In genomic region chr17:27151411-27151810, GRCm38 (mm10) we compare ENCODE assay signal across 8 mouse cellular contexts. TPM values are rescaled to one million over a fixed set of nuclear protein-coding genes. Genes with fewer than 3 reads are reported as not detected.
DNase-seq lines count a peak whose midpoint lies in the region; TF ChIP-seq lines count a peak whose summit lies in the region.
"Had no signal": no experiment of that assay in that cellular context is flagged by ENCODE, and none has a peak within 500 bp of the region (broad histone marks: within the 10 kb centered on the region; RNA-seq: fewer than 3 reads in every experiment).

No protein-coding gene starts in this region.

- no peak overlapping the region for H3K4me3 ChIP-seq in layer of hippocampus, adult 2 months
- H3K4me3 ChIP-seq in spleen, adult 2 months (ENCODE audit: extremely low read depth, insufficient read depth, insufficient read length): no peak overlapping the region
- no peak overlapping the region for H3K4me3 ChIP-seq in midbrain, embryonic 10.5 days
- H3K4me3 ChIP-seq: stomach, embryonic 15.5 days had no signal

- H3K36me3 ChIP-seq in spleen, adult 2 months (ENCODE audit: control insufficient read depth, insufficient read depth, low read length): no peaks in the 10 kb centered on the region
- no peaks in the 10 kb centered on the region for H3K36me3 ChIP-seq in midbrain, embryonic 10.5 days
- H3K36me3 ChIP-seq: stomach, embryonic 15.5 days had no signal

- no peak overlapping the region for H3K27ac ChIP-seq in layer of hippocampus, adult 2 months
- H3K27ac ChIP-seq in spleen, adult 2 months (ENCODE audit: insufficient read depth, low read length): no peak overlapping the region
- H3K27ac ChIP-seq in midbrain, embryonic 10.5 days (replicated peaks): no peak overlapping the region
- H3K27ac ChIP-seq: stomach, embryonic 15.5 days had no signal

- no peak for DNase-seq in layer of hippocampus, adult 2 months (ENCODE audit: low spot score in 2 of 2)
- DNase-seq in layer of hippocampus, adult 9-11 months: no peak
- peak; percentile 56 for DNase-seq in ES-CJ7 (ENCODE audit: low read depth, low spot score)
- DNase-seq in brain, embryonic 14.5 days (ENCODE audit: low read depth): no peak
- no peak for DNase-seq in spleen, adult 2 months (ENCODE audit: low read depth in 1 of 2, low spot score in 2 of 2)
- DNase-seq in midbrain, embryonic 10.5 days (ENCODE audit: low spot score): no peak
- no peak for DNase-seq in layer of hippocampus, adult 8-10 months (ENCODE audit: low spot score in 2 of 2)

- H3K9me3 ChIP-seq in midbrain, embryonic 10.5 days (replicated peaks): no peaks in the 10 kb centered on the region
- H3K9me3 ChIP-seq: stomach, embryonic 15.5 days had no signal

- no peaks in the 10 kb centered on the region for H3K4me1 ChIP-seq in spleen, adult 2 months (ENCODE audit: control insufficient read depth, insufficient read depth, insufficient read length)
- peaks cover 47% of the 10 kb centered on the region for H3K4me1 ChIP-seq in midbrain, embryonic 10.5 days

- no peak for TF ChIP-seq POLR2A in brain, embryonic 14.5 days (IDR thresholded peaks at IDR 0.05; ENCODE audit: borderline replicate concordance, extremely low read depth, insufficient read depth, insufficient read length, poor library complexity, severe bottlenecking)
- TF ChIP-seq POLR2A in spleen, adult 2 months (IDR thresholded peaks at IDR 0.05; ENCODE audit: low read depth, low read length): no peak

- no peaks in the 10 kb centered on the region for H3K27me3 ChIP-seq in spleen, adult 2 months (ENCODE audit: control insufficient read depth, insufficient read depth, low read length)
- H3K27me3 ChIP-seq in midbrain, embryonic 10.5 days (ENCODE audit: low read depth, poor library complexity, severe bottlenecking): no peaks in the 10 kb centered on the region
- H3K27me3 ChIP-seq: stomach, embryonic 15.5 days had no signal

- TF ChIP-seq CTCF in layer of hippocampus, adult 2 months (conservative IDR thresholded peaks at IDR 0.05): peak; percentile 72
- peak; percentile 50 for TF ChIP-seq CTCF in brain, embryonic 14.5 days (IDR thresholded peaks at IDR 0.05; ENCODE audit: borderline replicate concordance, extremely low read depth, insufficient read depth, insufficient read length)
- TF ChIP-seq CTCF in spleen, adult 2 months (IDR thresholded peaks at IDR 0.05; ENCODE audit: extremely low read depth, insufficient read depth, insufficient read length, insufficient replicate concordance): peak; percentile 64; the same call in 1 of the 2 replicates

- WGBS in spleen, adult 2 months: 78% methylated on average over 8 of the region's 8 CpGs
- WGBS in midbrain, embryonic 10.5 days: 68% methylated on average over 8 of the region's 8 CpGs

RNA-seq across cellular contexts. Expression of gene Ip6k3, which starts 16.2 kb away (rescaled TPM):
- under 1 TPM; 0.15 to 0.20 TPM for total RNA-seq in layer of hippocampus, adult 2 months (2021)
- polyA plus RNA-seq in brain, embryonic 14.5 days (2012; rRNA removed): 0.29 and 0.33 TPM in 2 replicates
- 0.62 and 0.71 TPM in 2 replicates for polyA plus RNA-seq in spleen, adult 2 months (2012; rRNA removed)
- polyA plus RNA-seq in midbrain, embryonic 10.5 days (2016; fragmentation: Nextera tagmentation; extraction: Ambion mirVana): 0.29 TPM in 1 of 2 replicates, not detected in the other
- 1 to 10 TPM in 2 of 4 experiments, under 1 TPM in 2; 0.27 to 3.7 (median 2.0) TPM for total RNA-seq in layer of hippocampus, adult 8-10 months (2022)

RNA-seq across cellular contexts. Expression of gene Uqcc2, which starts 17.7 kb away (rescaled TPM):
- 100 to 1,000 TPM; 182 to 220 TPM for total RNA-seq in layer of hippocampus, adult 2 months (2021)
- polyA plus RNA-seq in brain, embryonic 14.5 days (2012; rRNA removed): 242 and 333 TPM in 2 replicates
- polyA plus RNA-seq in spleen, adult 2 months (2012; rRNA removed): 49.1 and 73.4 TPM in 2 replicates
- polyA plus RNA-seq in midbrain, embryonic 10.5 days (2016; fragmentation: Nextera tagmentation; extraction: Ambion mirVana): 404 and 411 TPM in 2 replicates
- 100 to 1,000 TPM; 185 to 220 (median 203) TPM for total RNA-seq in layer of hippocampus, adult 8-10 months (2022)

RNA-seq across cellular contexts. Expression of gene Lemd2, which starts 52.9 kb away (rescaled TPM):
- 10 to 100 TPM; 44.6 to 44.7 TPM for total RNA-seq in layer of hippocampus, adult 2 months (2021)
- 117 and 154 TPM in 2 replicates for polyA plus RNA-seq in brain, embryonic 14.5 days (2012; rRNA removed)
- polyA plus RNA-seq in spleen, adult 2 months (2012; rRNA removed): 86.6 and 121 TPM in 2 replicates
- 16.4 and 20.8 TPM in 2 replicates for polyA plus RNA-seq in midbrain, embryonic 10.5 days (2016; fragmentation: Nextera tagmentation; extraction: Ambion mirVana)
- total RNA-seq in layer of hippocampus, adult 8-10 months (2022): 10 to 100 TPM; 41.9 to 48.4 (median 43.0) TPM
